Mouse (Mus musculus): ENCODE data around the gene Smad9. TPM values are rescaled to one million over a fixed set of nuclear protein-coding genes. Genes with fewer than 3 reads are reported as not detected.
"Not testable (repeated sequence)": the region's sequence is repeated elsewhere in the genome, so short reads cannot be mapped to it uniquely, and the experiment has no call there.

The Smad9 gene
- polyA plus RNA-seq, 1 experiment from 2014 or later, result 1.2 TPM

- ATAC-seq (replicated peaks; ENCODE audit: insufficient number of reproducible peaks, low FRiP score, low TSS enrichment, low read depth), result no peak
- no peak for DNase-seq (ENCODE audit: low spot score)
- WGBS, result 81% methylated on average over 1 of the region's 1 CpGs
These were observed 5.9 kb downstream of the Smad9 start for GRCm38 (mm10) chr3:54761258-54761657.

GRCm38 (mm10) chr3:54764418-54764817 is 9.0 kb downstream of the Smad9 start:
- DNase-seq (ENCODE audit: low spot score) (peak; percentile 23), ATAC-seq (replicated peaks; ENCODE audit: insufficient number of reproducible peaks, low FRiP score, low TSS enrichment, low read depth) (peak; percentile 42; the same call in 1 of the 2 replicates)
- Histone ChIP-seq H3K4me2 (ENCODE audit: low read depth, low read length) (peak overlapping the region; percentile 21), H3K4me3 (ENCODE audit: low read depth, low read length) (0 out of 2 replicates have a peak overlapping the region, but pooled peaks have one; percentile 12), H3K27me3 (ENCODE audit: control insufficient read depth, insufficient read depth, low read length) (no peaks in the 10 kb centered on the region), H3K9me3 (replicated peaks; ENCODE audit: control insufficient read depth, low read length) (no peaks in the 10 kb centered on the region), H3K9ac (replicated peaks; ENCODE audit: low read length) (peak overlapping the region; percentile 13; the same call in 1 of the 2 replicates), H3K4me1 (ENCODE audit: control insufficient read depth, insufficient read depth, low read length) (no peaks in the 10 kb centered on the region), H3K36me3 (replicated peaks; ENCODE audit: control insufficient read depth, insufficient read depth, low read depth, low read length) (no peaks in the 10 kb centered on the region), H3K27ac (replicated peaks; ENCODE audit: low read depth, low read length) (no peak overlapping the region)
- WGBS, result 65% methylated on average over 18 of the region's 18 CpGs

More at GRCm38 (mm10) chr3:54761258-54761657, 5.9 kb downstream of the Smad9 start:
- no peak overlapping the region for H3K27ac ChIP-seq (replicated peaks; ENCODE audit: low read depth, low read length)
- no peak overlapping the region for H3K4me3 ChIP-seq (ENCODE audit: low read depth, low read length)
- no peaks in the 10 kb centered on the region for H3K9me3 ChIP-seq (replicated peaks; ENCODE audit: control insufficient read depth, low read length)
- H3K36me3 ChIP-seq (replicated peaks; ENCODE audit: control insufficient read depth, insufficient read depth, low read depth, low read length), result no peaks in the 10 kb centered on the region
- H3K4me2 ChIP-seq (ENCODE audit: low read depth, low read length), result no peak overlapping the region
- H3K27me3 ChIP-seq (ENCODE audit: control insufficient read depth, insufficient read depth, low read length), result no peaks in the 10 kb centered on the region
- no peaks in the 10 kb centered on the region for H3K4me1 ChIP-seq (ENCODE audit: control insufficient read depth, insufficient read depth, low read length)
- H3K9ac ChIP-seq (replicated peaks; ENCODE audit: low read length), result no peak overlapping the region

- not testable (repeated sequence) for H3K4me2 ChIP-seq (ENCODE audit: low read depth, low read length); H3K27me3 ChIP-seq (ENCODE audit: control insufficient read depth, insufficient read depth, low read length); H3K36me3 ChIP-seq (replicated peaks; ENCODE audit: control insufficient read depth, insufficient read depth, low read depth, low read length); H3K9me3 ChIP-seq (replicated peaks; ENCODE audit: control insufficient read depth, low read length); H3K27ac ChIP-seq (replicated peaks; ENCODE audit: low read depth, low read length); H3K9ac ChIP-seq (replicated peaks; ENCODE audit: low read length); ATAC-seq (replicated peaks; ENCODE audit: insufficient number of reproducible peaks, low FRiP score, low TSS enrichment, low read depth); DNase-seq (ENCODE audit: low spot score); H3K4me1 ChIP-seq (ENCODE audit: control insufficient read depth, insufficient read depth, low read length); H3K4me3 ChIP-seq (ENCODE audit: low read depth, low read length)
- 84% methylated on average over 6 of the region's 6 CpGs for WGBS
These were observed 10.1 kb downstream of the Smad9 start for GRCm38 (mm10) chr3:54765521-54765920.

GRCm38 (mm10) chr3:54766034-54766433 is 10.7 kb downstream of the Smad9 start:
- no peak for ATAC-seq (replicated peaks; ENCODE audit: insufficient number of reproducible peaks, low FRiP score, low TSS enrichment, low read depth)
- DNase-seq (ENCODE audit: low spot score), result peak; percentile 33
- Histone ChIP-seq H3K4me2 (ENCODE audit: low read depth, low read length) (no peak overlapping the region), H3K36me3 (replicated peaks; ENCODE audit: control insufficient read depth, insufficient read depth, low read depth, low read length) (no peaks in the 10 kb centered on the region), H3K27ac (replicated peaks; ENCODE audit: low read depth, low read length) (no peak overlapping the region), H3K27me3 (ENCODE audit: control insufficient read depth, insufficient read depth, low read length) (no peaks in the 10 kb centered on the region), H3K4me1 (ENCODE audit: control insufficient read depth, insufficient read depth, low read length) (no peaks in the 10 kb centered on the region), H3K4me3 (ENCODE audit: low read depth, low read length) (no peak overlapping the region), H3K9ac (replicated peaks; ENCODE audit: low read length) (no peak overlapping the region), H3K9me3 (replicated peaks; ENCODE audit: control insufficient read depth, low read length) (no peaks in the 10 kb centered on the region)
- WGBS, result 67% methylated on average over 14 of the region's 14 CpGs

- Histone ChIP-seq H3K9me3 (replicated peaks; ENCODE audit: control insufficient read depth, low read length) (no peaks in the 10 kb centered on the region), H3K36me3 (replicated peaks; ENCODE audit: control insufficient read depth, insufficient read depth, low read depth, low read length) (no peaks in the 10 kb centered on the region), H3K4me1 (ENCODE audit: control insufficient read depth, insufficient read depth, low read length) (no peaks in the 10 kb centered on the region), H3K9ac (replicated peaks; ENCODE audit: low read length) (no peak overlapping the region), H3K4me2 (ENCODE audit: low read depth, low read length) (no peak overlapping the region), H3K27me3 (ENCODE audit: control insufficient read depth, insufficient read depth, low read length) (no peaks in the 10 kb centered on the region), H3K4me3 (ENCODE audit: low read depth, low read length) (no peak overlapping the region), H3K27ac (replicated peaks; ENCODE audit: low read depth, low read length) (no peak overlapping the region)
- 81% methylated on average over 5 of the region's 5 CpGs for WGBS
- DNase-seq (ENCODE audit: low spot score), result no peak
- no peak for ATAC-seq (replicated peaks; ENCODE audit: insufficient number of reproducible peaks, low FRiP score, low TSS enrichment, low read depth)
These were observed 11.4 kb downstream of the Smad9 start for GRCm38 (mm10) chr3:54766811-54767210.

GRCm38 (mm10) chr3:54768592-54768991 is 13.2 kb downstream of the Smad9 start:
- Histone ChIP-seq H3K36me3 (replicated peaks; ENCODE audit: control insufficient read depth, insufficient read depth, low read depth, low read length) (no peaks in the 10 kb centered on the region), H3K27ac (replicated peaks; ENCODE audit: low read depth, low read length) (no peak overlapping the region), H3K9ac (replicated peaks; ENCODE audit: low read length) (no peak overlapping the region), H3K4me2 (ENCODE audit: low read depth, low read length) (no peak overlapping the region), H3K9me3 (replicated peaks; ENCODE audit: control insufficient read depth, low read length) (no peaks in the 10 kb centered on the region), H3K4me3 (ENCODE audit: low read depth, low read length) (no peak overlapping the region), H3K4me1 (ENCODE audit: control insufficient read depth, insufficient read depth, low read length) (no peaks in the 10 kb centered on the region), H3K27me3 (ENCODE audit: control insufficient read depth, insufficient read depth, low read length) (no peaks in the 10 kb centered on the region)
- ATAC-seq (replicated peaks; ENCODE audit: insufficient number of reproducible peaks, low FRiP score, low TSS enrichment, low read depth) (no peak), DNase-seq (ENCODE audit: low spot score) (no peak)
- 93% methylated on average over 8 of the region's 8 CpGs for WGBS

GRCm38 (mm10) chr3:54769349-54770275 is 14.2 kb downstream of the Smad9 start:
- DNase-seq (ENCODE audit: low spot score) (no peak), ATAC-seq (replicated peaks; ENCODE audit: insufficient number of reproducible peaks, low FRiP score, low TSS enrichment, low read depth) (no peak)
- no peak overlapping the region for H3K4me3 ChIP-seq (ENCODE audit: low read depth, low read length)
- no peak overlapping the region for H3K4me2 ChIP-seq (ENCODE audit: low read depth, low read length)
- WGBS, result 77% methylated on average over 17 of the region's 17 CpGs
- H3K27ac ChIP-seq (replicated peaks; ENCODE audit: low read depth, low read length), result no peak overlapping the region
- no peaks in the 10 kb centered on the region for H3K27me3 ChIP-seq (ENCODE audit: control insufficient read depth, insufficient read depth, low read length)
- H3K9ac ChIP-seq (replicated peaks; ENCODE audit: low read length), result no peak overlapping the region
- no peaks in the 10 kb centered on the region for H3K9me3 ChIP-seq (replicated peaks; ENCODE audit: control insufficient read depth, low read length)
- H3K36me3 ChIP-seq (replicated peaks; ENCODE audit: control insufficient read depth, insufficient read depth, low read depth, low read length), result no peaks in the 10 kb centered on the region
- H3K4me1 ChIP-seq (ENCODE audit: control insufficient read depth, insufficient read depth, low read length), result no peaks in the 10 kb centered on the region

GRCm38 (mm10) chr3:54773613-54774012 is 18.2 kb downstream of the Smad9 start:
- H3K27me3 ChIP-seq (ENCODE audit: control insufficient read depth, insufficient read depth, low read length), result no peaks in the 10 kb centered on the region
- H3K9ac ChIP-seq (replicated peaks; ENCODE audit: low read length), result no peak overlapping the region
- no peak for DNase-seq (ENCODE audit: low spot score)
- H3K9me3 ChIP-seq (replicated peaks; ENCODE audit: control insufficient read depth, low read length), result no peaks in the 10 kb centered on the region
- H3K4me3 ChIP-seq (ENCODE audit: low read depth, low read length), result no peak overlapping the region
- no peaks in the 10 kb centered on the region for H3K4me1 ChIP-seq (ENCODE audit: control insufficient read depth, insufficient read depth, low read length)
- H3K36me3 ChIP-seq (replicated peaks; ENCODE audit: control insufficient read depth, insufficient read depth, low read depth, low read length), result no peaks in the 10 kb centered on the region
- H3K4me2 ChIP-seq (ENCODE audit: low read depth, low read length), result no peak overlapping the region
- no peak overlapping the region for H3K27ac ChIP-seq (replicated peaks; ENCODE audit: low read depth, low read length)
- no peak for ATAC-seq (replicated peaks; ENCODE audit: insufficient number of reproducible peaks, low FRiP score, low TSS enrichment, low read depth)
- 87% methylated on average over 6 of the region's 6 CpGs for WGBS

All from embryonic facial prominence, embryonic 11.5 days (tissue).